Mouse (Mus musculus): ENCODE results near the gene Akap8.

The Akap8 gene

DNA sequence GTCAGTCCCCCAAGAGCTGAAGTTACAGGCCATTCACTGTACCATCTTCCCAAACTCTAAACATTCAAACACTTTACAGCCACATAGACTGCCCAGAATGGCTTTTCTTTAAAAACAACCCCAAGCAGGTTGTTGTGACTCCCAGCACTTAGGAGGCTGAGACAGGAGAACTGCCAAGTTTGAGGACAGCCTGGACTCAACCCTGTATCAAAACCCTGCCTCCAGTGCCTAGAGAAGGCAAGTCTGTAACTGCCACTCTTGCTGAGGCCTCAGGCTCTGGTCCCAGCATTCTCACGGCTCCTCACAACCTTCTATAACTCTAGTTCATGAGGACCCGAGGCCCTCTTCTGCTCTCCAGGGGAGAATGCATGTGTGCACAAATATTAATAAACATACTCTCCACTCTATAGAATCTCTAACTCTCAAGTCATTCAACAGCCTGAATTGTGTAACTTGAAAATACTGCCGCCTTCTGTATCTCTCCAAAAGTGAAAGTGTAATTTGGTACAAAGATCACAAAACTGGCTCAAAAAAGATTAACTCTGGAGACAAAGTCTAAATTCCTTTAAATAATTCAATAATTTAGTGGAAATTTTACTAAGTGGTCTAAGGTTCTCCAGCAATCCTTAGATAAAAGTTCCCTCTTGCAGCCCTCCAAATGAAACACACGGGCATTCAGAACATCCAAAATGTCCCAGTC is 39.3 kb downstream of the Akap8 start:
- DNase-seq = no peak

DNA sequence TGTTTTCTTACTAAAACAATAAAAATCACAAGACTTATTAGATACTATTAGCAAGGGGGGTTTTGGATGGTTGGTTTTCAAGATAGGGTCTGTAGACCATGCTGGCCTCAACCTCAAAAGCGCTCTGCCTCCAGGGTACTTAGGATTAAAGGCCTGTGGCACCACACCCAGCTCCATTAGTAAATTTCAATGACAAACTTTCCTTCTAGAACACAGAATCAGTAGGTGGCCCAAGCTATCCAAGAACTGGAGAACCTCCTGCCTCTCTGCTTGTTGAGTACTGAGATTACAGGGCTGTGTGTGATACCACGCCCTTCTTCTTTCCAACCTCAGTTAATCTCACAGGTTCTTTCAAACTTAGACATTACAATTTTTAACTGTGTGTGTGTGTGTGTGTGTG is 39.9 kb downstream of the Akap8 start:
- no peak for DNase-seq

DNA sequence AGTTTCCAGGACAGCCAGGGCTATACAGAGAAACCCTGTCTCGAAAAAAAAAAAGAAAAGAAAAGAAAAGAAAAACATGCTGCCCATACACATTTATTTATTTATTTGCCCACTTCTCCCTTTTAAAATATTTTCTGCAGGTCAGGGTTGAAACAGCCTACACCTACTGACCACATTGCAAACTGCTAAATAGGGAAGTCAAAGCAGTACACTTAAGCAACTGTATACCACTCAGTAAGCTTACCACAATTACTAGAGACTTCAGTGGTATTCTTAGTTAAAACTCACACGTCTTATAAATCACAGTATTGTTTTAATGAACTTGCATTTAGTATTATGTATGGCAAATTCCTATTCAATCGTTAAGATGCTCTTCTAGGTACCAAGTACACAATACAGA is 40.5 kb downstream of the Akap8 start:
- no peak for DNase-seq

DNA sequence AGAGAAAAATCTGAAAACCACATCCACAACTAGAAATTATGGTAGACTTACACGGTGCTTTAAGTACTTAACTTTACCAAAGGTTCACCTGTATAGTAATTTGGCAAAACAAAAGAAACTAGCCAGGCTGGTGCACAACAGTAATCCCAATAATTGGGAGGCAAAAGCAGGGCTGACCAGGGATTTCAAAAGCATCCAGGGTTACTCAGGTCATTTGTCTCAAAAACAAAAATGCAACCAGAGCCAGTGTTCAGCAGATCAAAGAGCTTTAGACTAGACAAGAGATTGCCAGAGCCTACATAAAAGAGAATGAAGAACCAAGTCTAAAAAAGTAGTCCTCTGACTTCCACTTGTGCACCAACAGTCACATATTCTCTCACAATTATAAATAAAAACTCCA is 43.8 kb downstream of the Akap8 start:
- no peak for DNase-seq

DNA sequence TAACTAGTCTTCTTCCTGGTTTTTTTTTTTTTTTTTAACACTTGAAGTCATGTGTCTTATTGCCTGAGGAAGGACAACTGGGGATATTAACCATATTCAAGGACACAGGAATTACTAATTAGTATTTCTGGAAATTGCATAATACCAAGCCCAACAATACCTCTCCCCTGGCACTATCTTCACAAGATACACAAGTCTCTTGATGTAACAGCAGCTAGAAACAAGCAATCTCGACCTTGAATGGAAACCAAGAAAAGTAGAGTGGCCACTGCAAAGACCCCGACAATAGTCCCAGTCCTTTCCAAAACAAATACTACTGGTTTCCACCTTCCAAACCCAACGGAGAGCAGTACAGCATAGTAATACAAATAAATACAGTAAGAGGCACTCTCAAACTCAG is 45.5 kb downstream of the Akap8 start:
- DNase-seq = no peak

DNA sequence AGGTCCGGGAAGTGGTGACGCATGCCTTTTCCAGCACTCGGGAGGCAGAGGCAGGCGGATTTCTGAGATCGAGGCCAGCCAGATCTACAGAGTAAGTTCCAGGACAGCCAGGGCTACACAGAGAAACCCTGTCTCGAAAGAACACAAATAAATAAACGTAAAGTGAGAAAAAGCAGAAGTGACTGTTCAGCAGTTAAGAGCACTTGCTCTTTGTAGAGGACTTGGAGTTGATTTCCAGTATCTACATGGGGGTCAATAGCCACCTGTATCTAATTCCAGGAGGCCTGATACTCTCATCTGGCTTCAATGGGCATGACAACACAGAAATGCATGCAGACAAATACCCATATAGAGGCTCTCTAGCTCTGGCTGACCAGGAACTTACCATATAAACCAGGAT is 51.9 kb downstream of the Akap8 start:
- DNase-seq = no peak

DNA sequence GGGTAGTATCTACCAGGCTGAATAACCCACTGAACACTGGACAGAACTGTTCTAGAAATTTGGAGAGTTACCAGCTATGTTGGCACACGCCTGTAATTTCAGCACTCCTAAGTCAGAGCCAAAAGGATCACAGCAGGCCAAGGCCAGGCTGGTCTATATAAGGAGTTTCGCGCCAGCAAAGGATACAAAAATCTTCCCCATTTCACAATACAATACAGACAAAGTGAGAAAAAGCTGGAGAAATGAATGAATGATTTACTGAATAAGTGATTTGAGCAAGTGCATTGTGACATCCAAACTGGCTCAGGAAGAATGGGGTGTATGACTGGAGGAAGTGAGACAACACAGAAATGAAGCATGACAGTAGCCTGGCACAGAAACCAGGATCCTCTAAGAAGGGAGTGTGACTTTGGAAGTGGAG is 52.5 kb downstream of the Akap8 start:
- no peak for DNase-seq

DNA sequence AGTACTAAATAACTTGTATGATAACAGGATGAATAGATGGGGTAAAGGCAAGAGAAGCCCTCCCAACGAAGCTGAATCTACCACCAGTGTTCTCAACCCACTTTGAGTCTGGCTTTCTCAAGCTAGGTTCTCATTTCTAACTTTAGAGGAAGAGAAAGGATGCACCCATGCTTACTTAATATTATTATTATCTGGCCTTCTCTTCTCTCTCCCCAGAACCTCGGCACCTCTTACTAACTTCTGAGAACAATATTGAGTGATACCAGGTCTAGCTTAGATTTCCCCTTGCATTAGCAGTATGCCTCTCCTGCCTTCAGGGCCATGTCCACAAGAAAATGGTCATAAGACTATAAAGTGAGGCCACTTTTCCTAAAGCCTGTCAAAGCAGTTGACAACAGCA is 52.9 kb downstream of the Akap8 start:
- DNase-seq = no peak

DNA sequence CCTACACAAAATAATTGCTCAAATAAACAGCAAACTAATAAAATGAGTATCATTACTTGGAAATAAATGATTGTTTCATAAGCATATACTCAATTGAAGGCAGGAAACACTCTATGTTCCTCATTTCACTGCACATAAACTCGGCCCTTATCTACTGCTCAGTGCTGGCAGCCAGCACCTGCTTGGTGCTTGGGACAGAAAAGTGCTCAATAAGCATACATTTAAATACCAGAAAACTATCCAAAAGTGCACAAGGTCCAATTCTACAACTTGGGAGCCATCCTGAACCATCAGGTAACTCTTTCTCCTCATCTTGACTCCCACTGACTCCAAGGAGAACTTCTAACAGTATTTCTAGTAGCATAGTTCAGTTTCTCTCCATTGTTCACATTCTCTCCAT is 53.4 kb downstream of the Akap8 start:
- no peak for DNase-seq

DNA sequence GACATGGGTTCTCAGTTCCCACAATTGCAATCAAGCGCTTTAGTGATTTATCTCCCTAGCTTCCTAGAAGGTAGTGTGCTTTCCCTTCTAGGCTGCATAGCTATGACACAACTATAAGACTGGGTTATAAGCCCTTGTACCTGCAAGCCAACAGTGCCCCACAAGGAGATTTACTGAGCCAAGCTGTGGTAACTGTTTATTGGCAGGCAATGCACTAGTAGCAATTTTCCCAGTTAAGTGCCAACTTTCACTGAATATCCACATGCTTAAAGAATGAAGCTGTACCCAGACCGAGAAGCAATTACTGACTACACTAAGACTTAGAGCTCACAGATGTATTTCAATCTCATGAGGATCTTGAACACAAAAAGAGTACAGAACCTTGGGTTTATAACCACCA is 57.4 kb downstream of the Akap8 start:
- no peak for DNase-seq

DNA sequence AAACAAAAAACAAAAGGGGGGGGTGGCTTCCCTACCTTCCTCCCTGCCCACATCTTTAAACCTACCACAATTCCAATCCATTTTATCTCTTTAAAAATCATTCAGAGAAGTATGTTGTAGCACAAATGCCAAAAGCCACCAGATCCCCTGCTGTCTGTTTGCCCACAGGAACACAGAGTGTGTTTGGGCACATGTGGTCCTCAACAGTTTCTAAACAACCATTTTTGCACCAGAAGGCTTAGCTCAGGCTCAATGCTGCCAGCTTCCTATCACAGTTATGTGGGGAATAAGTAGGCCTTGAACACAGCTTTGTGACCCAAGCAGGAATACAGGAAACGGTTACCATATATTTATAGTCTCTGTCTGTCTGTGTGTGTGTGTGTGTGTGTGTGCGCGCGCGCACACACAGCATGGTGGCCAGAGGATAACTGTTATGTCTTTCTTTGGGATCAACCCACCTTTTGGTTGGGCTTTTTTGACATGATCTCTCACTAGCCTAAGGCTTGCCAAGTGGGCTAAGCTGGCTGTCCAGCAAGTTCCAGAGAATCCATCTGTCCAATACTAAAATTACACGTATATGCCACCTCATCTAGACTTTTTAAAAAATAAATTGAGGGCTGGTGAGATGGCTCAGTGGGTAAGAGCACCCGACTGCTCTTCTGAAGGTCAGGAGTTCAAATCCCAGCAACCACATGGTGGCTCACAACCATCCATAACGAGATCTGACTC is 58.0 kb downstream of the Akap8 start:
- DNase-seq = no peak

DNA sequence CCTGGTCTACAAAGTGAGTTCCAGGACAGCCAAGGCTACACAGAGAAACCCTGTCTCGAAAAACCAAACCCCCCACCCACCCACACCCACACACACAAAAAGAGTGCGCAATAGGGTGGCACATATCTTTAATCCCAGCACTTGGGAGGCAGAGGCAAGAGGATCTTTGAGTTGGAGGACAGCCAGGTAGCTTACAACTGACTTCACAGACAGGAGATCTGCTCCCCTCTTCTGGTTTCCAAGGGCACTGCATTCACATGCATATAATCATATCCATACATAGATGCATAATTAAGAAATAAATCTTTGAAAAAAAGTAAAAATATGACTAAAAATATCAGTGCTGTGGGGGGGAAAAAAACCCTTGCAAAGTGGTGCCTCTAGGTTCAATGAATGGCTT is 62.2 kb downstream of the Akap8 start:
- no peak for DNase-seq

DNA sequence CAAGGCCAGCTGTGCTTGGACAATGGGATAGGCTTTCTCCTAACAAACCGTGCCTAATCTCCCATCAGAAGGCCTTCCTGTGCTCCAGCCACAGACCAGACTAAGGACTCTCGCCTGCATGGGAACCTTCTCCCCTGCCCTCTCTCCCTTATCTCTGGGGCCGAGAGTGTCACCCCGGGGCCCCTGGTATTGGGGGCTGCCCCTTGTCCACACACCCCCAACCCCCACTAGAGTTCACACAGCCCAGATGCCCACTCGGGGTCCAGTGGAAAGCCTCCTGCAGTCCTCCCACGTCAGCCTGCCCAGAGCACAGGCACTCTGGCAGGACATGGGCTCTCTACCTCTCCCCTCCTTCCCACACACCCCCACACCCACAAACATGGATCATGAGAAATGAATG is 63.1 kb downstream of the Akap8 start:
- no peak for DNase-seq

DNA sequence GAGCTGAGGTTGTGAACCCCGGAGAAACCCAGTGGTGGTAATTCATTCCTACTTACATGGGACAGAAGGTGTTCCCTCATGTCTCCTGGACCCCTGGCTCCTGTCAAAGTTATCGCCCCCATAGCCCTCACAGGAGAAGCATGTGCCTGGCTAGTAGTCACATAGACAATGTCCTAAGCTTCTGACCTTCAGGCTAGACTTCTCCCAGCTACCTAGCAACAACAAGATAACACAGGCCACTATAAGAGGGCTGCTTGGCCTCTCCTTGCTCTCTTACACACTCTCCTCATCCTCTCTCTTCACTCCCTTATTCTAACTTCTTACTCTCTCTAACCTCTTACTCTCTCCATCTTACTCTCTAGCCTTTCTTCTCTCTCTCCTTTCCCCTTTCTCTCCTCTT is 63.6 kb downstream of the Akap8 start:
- no peak for DNase-seq

DNA sequence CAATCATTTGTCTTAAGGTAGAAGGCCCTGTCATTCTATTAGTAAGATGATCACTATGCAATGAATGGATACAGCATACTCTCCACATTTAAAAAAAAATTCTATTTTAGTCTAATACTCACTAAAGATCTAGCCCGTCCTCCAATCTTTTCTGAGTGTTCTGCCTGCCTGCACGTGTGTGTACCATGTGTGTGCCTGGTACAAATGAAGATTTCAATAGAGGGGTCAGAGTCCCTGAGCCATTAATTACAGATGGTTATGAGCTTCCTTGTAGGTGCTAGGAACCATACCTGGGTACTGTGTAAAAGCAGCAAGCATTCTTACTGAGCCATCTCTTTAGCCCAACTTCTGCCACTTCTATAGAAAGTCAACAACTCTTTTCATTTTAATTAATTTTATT is 64.1 kb downstream of the Akap8 start:
- DNase-seq = no peak
